Comparison of ENCODE assay signal across 24 mouse cellular contexts in the genomic region with DNA sequence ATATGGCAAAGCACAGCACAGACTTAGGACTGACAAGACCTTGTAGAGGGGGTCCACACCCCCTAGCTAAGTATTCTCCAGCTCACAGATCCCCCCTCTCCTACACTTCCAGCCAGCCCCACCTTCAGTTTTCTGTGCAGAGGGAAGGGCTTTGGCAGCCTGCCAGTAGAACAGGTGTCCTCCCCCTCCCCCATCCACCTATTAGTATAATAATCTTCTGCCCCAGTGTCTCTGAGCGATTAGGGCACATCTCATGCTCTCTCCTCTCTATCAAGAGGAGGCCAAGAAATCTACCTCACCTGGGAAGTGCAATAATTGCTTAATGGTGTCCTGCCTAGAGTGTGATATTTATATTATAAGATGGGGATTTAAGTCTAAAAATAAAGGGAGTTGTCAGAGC.
DNase-seq lines count a peak whose midpoint lies in the region; ATAC-seq and TF ChIP-seq lines count a peak whose summit lies in the region.
"Had no signal": no experiment of that assay in that cellular context is flagged by ENCODE, and none has a peak within 500 bp of the region (broad histone marks: within the 10 kb centered on the region; RNA-seq: fewer than 3 reads in every experiment).

No protein-coding gene starts in this region.

- peak; percentile 5 for DNase-seq in cerebellum, adult 9-11 months
- no peak for DNase-seq in cerebellum, adult 11 months
- peak; percentile 39 for DNase-seq in forebrain, embryonic 14.5 days (ENCODE audit: low spot score)
- DNase-seq in forebrain, postnatal 0 days = no peak
- DNase-seq in midbrain, embryonic 14.5 days = peak; percentile 49
- DNase-seq in retina, postnatal 7 days (ENCODE audit: low read depth, low spot score) = peak; percentile 44
- no peak for DNase-seq in limb, embryonic 10.5 days (ENCODE audit: low spot score)
- DNase-seq: adrenal gland, postnatal 10 days; B cell, adult 2 months; cerebellum, adult 9-10 months; embryo, embryonic 11 days; gastrocnemius, adult 2 months; gastrocnemius, postnatal 25 days; heart, adult 18-20 months; heart, postnatal 14 days had no signal

- no peaks in the 10 kb centered on the region for H3K36me3 ChIP-seq in forebrain, embryonic 14.5 days (ENCODE audit: control insufficient read depth, insufficient read depth, low read length)
- no peaks in the 10 kb centered on the region for H3K36me3 ChIP-seq in forebrain, postnatal 0 days (ENCODE audit: insufficient read depth)
- H3K36me3 ChIP-seq in midbrain, embryonic 14.5 days (ENCODE audit: control insufficient read depth, insufficient read depth, low read length) = no peaks in the 10 kb centered on the region
- no peaks in the 10 kb centered on the region for H3K36me3 ChIP-seq in midbrain, embryonic 16.5 days (ENCODE audit: control insufficient read depth, insufficient read depth, low read length)
- H3K36me3 ChIP-seq in limb, embryonic 10.5 days = no peaks in the 10 kb centered on the region
- H3K36me3 ChIP-seq: embryonic facial prominence, embryonic 12.5 days; forebrain, embryonic 12.5 days; G1E; heart, embryonic 15.5 days had no signal

- H3K27ac ChIP-seq in forebrain, embryonic 14.5 days (ENCODE audit: low read depth, low read length) = no peak overlapping the region
- no peak overlapping the region for H3K27ac ChIP-seq in forebrain, postnatal 0 days (ENCODE audit: low read depth, low read length)
- H3K27ac ChIP-seq in midbrain, embryonic 14.5 days (replicated peaks; ENCODE audit: low read depth, low read length) = no peak overlapping the region
- no peak overlapping the region for H3K27ac ChIP-seq in midbrain, embryonic 16.5 days (ENCODE audit: low read length)
- H3K27ac ChIP-seq in limb, embryonic 10.5 days = no peak overlapping the region
- H3K27ac ChIP-seq: embryonic facial prominence, embryonic 12.5 days; forebrain, embryonic 12.5 days; gastrocnemius, adult 2 months; heart, embryonic 15.5 days; hindbrain, embryonic 14.5 days had no signal

- H3K4me2 ChIP-seq in forebrain, embryonic 14.5 days (ENCODE audit: low read length) = no peak overlapping the region
- no peak overlapping the region for H3K4me2 ChIP-seq in forebrain, postnatal 0 days (ENCODE audit: low read depth)
- no peak overlapping the region for H3K4me2 ChIP-seq in midbrain, embryonic 14.5 days (ENCODE audit: low read length)
- no peak overlapping the region for H3K4me2 ChIP-seq in midbrain, embryonic 16.5 days (ENCODE audit: low read length)
- H3K4me2 ChIP-seq: embryonic facial prominence, embryonic 12.5 days; forebrain, embryonic 12.5 days; heart, embryonic 11.5 days; heart, embryonic 15.5 days; hindbrain, embryonic 14.5 days had no signal

- peaks cover 6% of the 10 kb centered on the region for H3K4me1 ChIP-seq in forebrain, embryonic 14.5 days (ENCODE audit: control insufficient read depth, insufficient read depth, low read length)
- no peaks in the 10 kb centered on the region; the same call in none of the 2 replicates for H3K4me1 ChIP-seq in forebrain, postnatal 0 days (ENCODE audit: insufficient read depth)
- 0 out of 2 replicates have a peak, but pooled peaks cover 4% of the 10 kb centered on the region for H3K4me1 ChIP-seq in midbrain, embryonic 14.5 days (ENCODE audit: control insufficient read depth, insufficient read depth, low read length)
- H3K4me1 ChIP-seq in midbrain, embryonic 16.5 days (ENCODE audit: control insufficient read depth, insufficient read depth, low read length) = peaks cover 6% of the 10 kb centered on the region
- peaks cover 25% of the 10 kb centered on the region for H3K4me1 ChIP-seq in limb, embryonic 10.5 days
- H3K4me1 ChIP-seq: heart, embryonic 15.5 days had no signal

- no peak overlapping the region for H3K4me3 ChIP-seq in forebrain, embryonic 14.5 days (ENCODE audit: low read depth, low read length)
- no peak overlapping the region for H3K4me3 ChIP-seq in forebrain, postnatal 0 days (ENCODE audit: low read depth, low read length)
- H3K4me3 ChIP-seq in midbrain, embryonic 14.5 days (replicated peaks; ENCODE audit: low read depth, low read length) = no peak overlapping the region
- H3K4me3 ChIP-seq in midbrain, embryonic 16.5 days (ENCODE audit: low read depth, low read length) = no peak overlapping the region
- H3K4me3 ChIP-seq in limb, embryonic 10.5 days = no peak overlapping the region
- H3K4me3 ChIP-seq: embryonic facial prominence, embryonic 12.5 days; forebrain, embryonic 12.5 days; gastrocnemius, adult 2 months; heart, embryonic 15.5 days had no signal

- no peak for ATAC-seq in forebrain, embryonic 14.5 days
- ATAC-seq in forebrain, postnatal 0 days = no peak
- no peak for ATAC-seq in midbrain, embryonic 14.5 days (ENCODE audit: low FRiP score, low TSS enrichment)
- no peak for ATAC-seq in midbrain, embryonic 16.5 days
- ATAC-seq: CD4-positive, CD25-positive, alpha-beta regulatory T cell, adult 4 months; intestine, embryonic 16.5 days had no signal

- no peaks in the 10 kb centered on the region for H3K9me3 ChIP-seq in forebrain, embryonic 14.5 days (replicated peaks; ENCODE audit: control insufficient read depth, low read length)
- H3K9me3 ChIP-seq in forebrain, postnatal 0 days (ENCODE audit: low read length) = no peaks in the 10 kb centered on the region
- H3K9me3 ChIP-seq in midbrain, embryonic 14.5 days (ENCODE audit: control insufficient read depth, low read length) = no peaks in the 10 kb centered on the region
- H3K9me3 ChIP-seq in midbrain, embryonic 16.5 days (replicated peaks; ENCODE audit: control insufficient read depth, low read length, poor library complexity, severe bottlenecking) = no peaks in the 10 kb centered on the region
- no peaks in the 10 kb centered on the region for H3K9me3 ChIP-seq in limb, embryonic 10.5 days (replicated peaks)
- H3K9me3 ChIP-seq: embryonic facial prominence, embryonic 12.5 days; forebrain, embryonic 12.5 days; G1E; heart, embryonic 15.5 days had no signal

- TF ChIP-seq CTCF in forebrain, postnatal 0 days (IDR thresholded peaks at IDR 0.05; ENCODE audit: low read depth) = no peak

- WGBS in forebrain, embryonic 14.5 days = 48% methylated on average over 1 of the region's 1 CpGs
- 20% methylated on average over 1 of the region's 1 CpGs for WGBS in forebrain, postnatal 0 days
- 55% methylated on average over 1 of the region's 1 CpGs for WGBS in midbrain, embryonic 14.5 days
- WGBS in midbrain, embryonic 16.5 days = 25% methylated on average over 1 of the region's 1 CpGs
- WGBS in limb, embryonic 10.5 days = 82% methylated on average over 1 of the region's 1 CpGs

- no peaks in the 10 kb centered on the region for H3K27me3 ChIP-seq in forebrain, embryonic 14.5 days (replicated peaks; ENCODE audit: control insufficient read depth, insufficient read depth, low read length)
- no peaks in the 10 kb centered on the region for H3K27me3 ChIP-seq in forebrain, postnatal 0 days (ENCODE audit: insufficient read depth, low read length)
- H3K27me3 ChIP-seq in midbrain, embryonic 14.5 days (ENCODE audit: control insufficient read depth, insufficient read depth, low read length) = no peaks in the 10 kb centered on the region
- no peaks in the 10 kb centered on the region for H3K27me3 ChIP-seq in midbrain, embryonic 16.5 days (ENCODE audit: control insufficient read depth, insufficient read depth, low read depth, low read length)
- 0 out of 2 replicates have a peak, but pooled peaks cover 3% of the 10 kb centered on the region for H3K27me3 ChIP-seq in limb, embryonic 10.5 days (ENCODE audit: low read depth, poor library complexity, severe bottlenecking)
- H3K27me3 ChIP-seq: embryonic facial prominence, embryonic 12.5 days had no signal

- no peak overlapping the region for H3K9ac ChIP-seq in forebrain, embryonic 14.5 days (ENCODE audit: low read length)
- H3K9ac ChIP-seq in forebrain, postnatal 0 days = no peak overlapping the region
- H3K9ac ChIP-seq in midbrain, embryonic 14.5 days (replicated peaks; ENCODE audit: low read length) = no peak overlapping the region
- no peak overlapping the region for H3K9ac ChIP-seq in midbrain, embryonic 16.5 days (ENCODE audit: low read depth, low read length)
- H3K9ac ChIP-seq: embryonic facial prominence, embryonic 12.5 days; forebrain, embryonic 12.5 days; heart, embryonic 15.5 days; hindbrain, embryonic 14.5 days had no signal

Comparison
In these comparisons a context has a peak if more than half of its experiments do, and no peak if none do; other contexts are left out.
1. DNase-seq: peak in cerebellum, adult 9-11 months (single experiment), forebrain, embryonic 14.5 days (single experiment), midbrain, embryonic 14.5 days (single experiment) and retina, postnatal 7 days (single experiment); none in cerebellum, adult 11 months (single experiment), forebrain, postnatal 0 days (single experiment) and limb, embryonic 10.5 days (single experiment).